Mouse (Mus musculus) urinary bladder, postnatal 25 days (tissue): Measurements from ENCODE around the gene Msi2.

Experiments used
- DNase-seq: peaks from one replicate; pipeline ENCODE4 v3.0.0; 2022; ENCODE audit warnings: low spot score

The Msi2 gene

GRCm38 (mm10) chr11:88309059-88309700 is 409.1 kb downstream of the Msi2 start:
- DNase-seq: no peak

DNA sequence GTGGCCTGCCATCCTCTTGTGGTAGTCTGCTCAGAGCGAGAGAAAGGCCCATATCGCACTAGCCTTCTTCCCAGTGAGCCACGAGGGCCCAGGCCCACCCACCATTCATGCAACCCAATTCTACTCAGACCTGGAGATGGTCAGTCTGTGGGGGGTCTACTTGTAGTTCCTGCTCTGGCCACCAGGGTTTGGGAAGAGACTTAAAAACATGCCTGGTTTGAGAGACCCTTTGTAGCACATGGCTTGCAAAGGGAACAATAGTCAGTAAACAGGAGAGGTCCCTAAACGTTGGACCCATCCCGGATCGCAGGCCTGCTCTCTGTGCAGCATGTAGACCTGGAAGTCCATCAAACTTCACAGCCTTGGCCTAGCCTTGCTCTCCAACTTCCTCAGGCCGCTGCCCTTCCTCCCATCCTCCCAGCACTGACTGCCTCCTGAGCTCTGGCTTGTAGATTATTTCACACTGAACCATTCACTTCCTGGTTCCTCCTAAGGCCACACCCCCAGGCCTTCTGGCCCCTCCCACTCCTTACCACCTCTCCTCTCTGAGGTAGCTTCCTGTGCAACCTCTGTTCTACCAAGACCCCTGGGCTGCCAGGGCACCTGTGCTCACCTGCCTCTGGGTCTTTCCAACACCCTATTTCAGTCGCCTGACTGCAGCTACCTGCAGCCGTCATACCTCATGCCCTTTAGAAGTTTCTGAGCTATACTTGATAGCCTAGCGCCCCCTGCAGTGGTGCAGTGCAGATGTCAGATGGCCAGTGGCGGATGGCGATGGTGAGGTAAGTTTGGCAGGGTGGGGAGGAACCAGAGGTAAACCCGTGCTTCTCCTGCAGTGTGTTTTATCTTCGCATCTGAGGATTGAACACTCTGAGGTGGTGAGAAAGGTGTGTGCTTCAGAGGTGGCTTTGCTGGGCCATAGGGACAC is 410.4 kb downstream of the Msi2 start:
- no peak for DNase-seq

DNA sequence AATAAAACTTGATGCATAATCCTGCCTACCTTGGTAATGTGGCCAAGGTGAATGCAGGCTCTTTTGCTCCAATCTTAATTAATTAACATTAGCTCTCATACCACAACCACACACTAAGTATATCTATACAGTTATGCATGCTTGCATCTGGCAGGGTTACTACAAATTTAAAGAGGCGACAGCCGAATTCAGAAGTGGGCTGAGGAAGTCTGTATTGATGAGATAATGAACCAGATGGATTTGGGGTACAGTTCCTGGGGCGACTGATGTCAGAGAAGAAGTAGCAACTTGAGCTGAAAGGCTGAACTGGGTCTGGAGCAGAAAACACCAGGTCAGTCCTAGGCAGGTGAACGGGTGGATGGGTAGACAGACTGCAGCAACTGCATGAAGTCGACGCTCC is 412.6 kb downstream of the Msi2 start:
- no peak for DNase-seq

GRCm38 (mm10) chr11:88301619-88302018 is 416.7 kb downstream of the Msi2 start:
- no peak for DNase-seq

DNA sequence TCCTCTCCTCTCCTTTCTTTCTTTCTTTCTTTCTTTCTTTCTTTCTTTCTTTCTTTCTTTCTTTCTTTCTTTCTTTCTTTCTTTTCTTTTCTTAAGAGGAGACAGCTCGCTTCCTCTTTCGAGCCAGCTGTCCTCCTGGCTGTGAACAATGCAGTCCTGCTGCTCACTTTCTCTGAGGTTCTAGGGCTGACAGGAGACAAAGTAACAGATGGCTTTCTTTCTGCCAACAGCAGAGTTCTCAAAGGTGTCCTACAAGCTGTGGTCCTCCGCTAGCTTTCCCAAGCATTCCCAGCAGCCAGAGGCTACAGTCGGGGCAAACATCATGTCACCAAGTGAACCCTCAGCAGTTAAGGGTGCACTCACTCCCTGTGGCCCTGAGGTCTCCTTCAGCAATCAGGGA is 419.0 kb downstream of the Msi2 start:
- no peak for DNase-seq

GRCm38 (mm10) chr11:88297526-88297925 is 420.8 kb downstream of the Msi2 start:
- no peak for DNase-seq

DNA sequence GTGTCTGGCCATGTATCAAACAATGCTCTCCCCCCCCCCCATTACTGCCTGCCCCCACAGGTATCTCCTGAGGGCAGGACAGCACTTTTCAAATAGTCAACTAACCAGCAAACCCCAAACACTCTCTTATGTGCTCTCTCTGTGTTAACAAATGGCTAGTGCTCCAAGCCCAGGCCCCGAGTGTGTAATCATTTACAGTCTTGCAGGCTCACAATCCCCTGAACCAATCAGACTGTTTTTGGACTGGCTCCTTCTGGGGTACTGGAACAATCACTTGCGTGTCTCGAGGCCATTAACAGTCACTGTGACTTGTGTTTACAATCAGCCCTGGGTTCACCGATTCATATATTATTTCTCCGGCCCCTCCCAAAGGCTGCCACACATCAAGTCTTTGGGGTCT is 423.0 kb downstream of the Msi2 start:
- DNase-seq: no peak

DNA sequence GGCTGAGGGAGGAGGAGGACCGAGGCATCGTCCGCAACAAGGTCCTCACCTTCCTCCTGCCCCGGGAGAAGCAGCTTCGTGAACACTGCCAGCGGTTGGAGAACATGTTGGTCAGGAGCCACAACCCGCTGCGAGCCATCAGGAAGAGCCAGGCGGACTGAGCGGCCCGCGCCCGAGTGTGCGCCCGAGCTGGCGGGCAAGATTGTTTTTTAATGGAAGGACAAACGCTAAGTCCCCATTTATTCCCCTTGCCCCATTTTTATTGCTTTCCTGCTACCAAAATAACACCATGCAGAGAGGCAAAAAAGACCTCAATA is 424.0 kb downstream of the Msi2 start:
- no peak for DNase-seq

DNA sequence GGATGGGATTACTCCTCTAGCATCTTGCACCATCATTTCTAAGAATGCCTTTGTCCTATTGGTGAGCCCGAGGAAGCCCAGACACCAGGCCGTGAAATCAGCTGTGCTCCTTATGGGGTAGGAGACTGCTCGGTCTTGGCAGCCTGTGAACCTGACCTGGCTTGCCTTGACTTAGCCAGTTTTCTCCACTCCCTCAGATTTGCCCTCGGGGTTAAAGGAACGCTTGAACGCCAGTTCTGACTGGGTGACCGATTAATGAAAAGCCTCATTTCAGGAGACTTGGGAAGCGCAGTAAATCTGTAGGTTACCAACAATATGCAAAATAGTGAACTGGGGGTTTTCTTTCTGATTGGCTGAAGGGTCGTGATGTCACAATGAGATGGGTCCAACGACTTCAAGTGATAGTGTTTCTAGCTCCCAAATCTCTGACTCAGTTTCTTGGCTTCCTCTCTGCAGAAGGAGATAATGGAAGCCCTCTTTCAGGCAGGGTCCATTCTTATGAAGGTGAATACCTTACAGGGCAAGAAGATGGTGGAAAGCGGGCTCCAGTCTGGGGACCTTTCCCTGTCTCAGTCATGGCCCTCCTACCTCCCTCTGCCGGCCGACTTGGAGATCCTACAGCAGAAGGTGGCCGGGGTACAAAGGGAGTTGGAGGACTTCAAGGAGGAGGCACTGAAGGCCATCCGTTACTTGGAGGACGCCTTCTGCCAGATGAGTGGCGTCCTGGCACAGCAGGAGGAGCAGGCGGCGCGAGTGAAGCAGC is 424.5 kb downstream of the Msi2 start, which contains the start of gene Ccdc182:
Gene Ccdc182 (plus strand): TSS at position 428 of the 763 bp plus-strand sequence.
- DNase-seq: no peak

GRCm38 (mm10) chr11:88291688-88292087 is 426.6 kb downstream of the Msi2 start:
- DNase-seq: no peak

GRCm38 (mm10) chr11:88291245-88291644 is 427.1 kb downstream of the Msi2 start:
- DNase-seq: no peak
